Mouse (Mus musculus) cerebellum, postnatal 4 days (tissue): Measurements from ENCODE around the gene Eif2ak1.

Experiments used
- DNase-seq, 2 experiments: peaks; one replicate each; pipeline ENCODE4 v3.0.0; 2022; ENCODE audit warnings: low spot score in 2 of 2, mixed read lengths in 1 of 2

Eif2ak1 gene

DNA sequence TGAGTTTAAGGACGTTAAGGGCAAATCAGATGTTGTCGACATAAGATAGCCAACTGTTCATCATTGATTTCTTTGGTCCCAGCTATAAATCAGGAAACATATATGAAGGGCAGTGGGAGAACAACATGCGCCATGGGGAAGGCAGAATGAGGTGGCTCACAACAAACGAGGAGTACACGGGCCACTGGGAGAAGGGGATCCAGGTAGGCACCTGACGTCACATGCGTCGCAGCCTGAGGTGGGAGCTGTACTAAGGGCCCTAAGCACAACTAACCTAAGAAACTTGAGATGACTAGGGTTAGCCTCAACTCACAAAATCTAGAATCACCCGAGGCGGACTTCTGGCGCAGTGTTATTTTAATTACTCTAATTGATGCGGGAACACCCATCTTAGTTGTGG is 130.8 kb downstream of the Eif2ak1 start:
- DNase-seq = no peak

DNA sequence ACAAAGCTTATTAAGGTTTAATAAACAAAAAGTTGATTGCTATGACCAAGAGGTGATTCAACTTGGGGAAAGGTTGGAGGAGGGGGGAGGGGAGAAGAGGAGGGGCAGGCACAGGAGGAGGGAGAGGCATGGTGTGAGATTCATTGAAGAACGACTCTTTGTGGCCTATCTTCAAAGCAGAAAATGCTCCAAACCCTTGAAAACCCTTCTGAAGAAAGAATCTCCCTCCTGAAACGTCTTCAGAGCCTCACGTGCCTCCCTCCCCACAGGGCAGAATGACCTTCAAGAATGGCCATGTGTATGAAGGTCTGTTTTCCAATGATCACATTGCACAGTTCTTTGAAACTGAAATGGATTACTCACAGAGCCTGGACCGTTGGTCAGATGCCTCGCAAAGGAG is 132.4 kb downstream of the Eif2ak1 start:
- DNase-seq = no peak
